Mouse (Mus musculus): ENCODE measurements at regions not wholly inside any gene's neighbourhood (a gene's known extent, or its start where the extent isn't known, plus 50 kb on each side); places are given as distances from the start of the nearest gene placed in this dataset.
A peak's percentile ranks its signal among the peaks of the same experiment; 100 is the strongest.

GRCm38 (mm10) chr2:128217784-128218467 is 92.1 kb downstream of the Bcl2l11 start:
- DNase-seq (ENCODE audit: low spot score) = peak; percentile 31

- DNase-seq (ENCODE audit: low spot score) = no peak
Measured at GRCm38 (mm10) chr2:128218961-128219360, 93.1 kb downstream of the Bcl2l11 start.

- no peak for DNase-seq (ENCODE audit: low spot score)
Measured at GRCm38 (mm10) chr2:128221055-128221454, 95.2 kb downstream of the Bcl2l11 start.

GRCm38 (mm10) chr2:128221657-128222056 is 95.8 kb downstream of the Bcl2l11 start:
- no peak for DNase-seq (ENCODE audit: low spot score)

- no peak for DNase-seq (ENCODE audit: low spot score)
Measured at GRCm38 (mm10) chr2:128226465-128227047, 100.7 kb downstream of the Bcl2l11 start.

- DNase-seq (ENCODE audit: low spot score) = no peak
Measured at GRCm38 (mm10) chr2:128229730-128230129, 103.9 kb downstream of the Bcl2l11 start.

- DNase-seq (ENCODE audit: low spot score) = no peak
Measured at GRCm38 (mm10) chr2:128230921-128231320, 105.1 kb downstream of the Bcl2l11 start.

- DNase-seq (ENCODE audit: low spot score) = no peak
Measured at GRCm38 (mm10) chr2:128231338-128231737, 105.5 kb downstream of the Bcl2l11 start.

GRCm38 (mm10) chr2:128232027-128232426 is 106.2 kb downstream of the Bcl2l11 start:
- no peak for DNase-seq (ENCODE audit: low spot score)

GRCm38 (mm10) chr2:128235127-128235526 is 109.3 kb downstream of the Bcl2l11 start:
- no peak for DNase-seq (ENCODE audit: low spot score)

- no peak for DNase-seq (ENCODE audit: low spot score)
Measured at GRCm38 (mm10) chr2:128239451-128239850, 113.6 kb downstream of the Bcl2l11 start.

GRCm38 (mm10) chr2:128240054-128240453 is 114.2 kb downstream of the Bcl2l11 start:
- DNase-seq (ENCODE audit: low spot score) = peak; percentile 10

- peak; percentile 93 for DNase-seq (ENCODE audit: low spot score)
Measured at GRCm38 (mm10) chr2:128240536-128241279, 114.9 kb downstream of the Bcl2l11 start.

GRCm38 (mm10) chr2:128241280-128241665 is 115.4 kb downstream of the Bcl2l11 start:
- DNase-seq (ENCODE audit: low spot score) = no peak

- peak; percentile 47 for DNase-seq (ENCODE audit: low spot score)
Measured at GRCm38 (mm10) chr2:128245544-128245943, 119.7 kb downstream of the Bcl2l11 start.

- DNase-seq (ENCODE audit: low spot score) = no peak
Measured at GRCm38 (mm10) chr2:128247967-128248366, 122.1 kb downstream of the Bcl2l11 start.

GRCm38 (mm10) chr2:128249188-128249587 is 123.3 kb downstream of the Bcl2l11 start:
- DNase-seq (ENCODE audit: low spot score) = no peak

GRCm38 (mm10) chr2:128249607-128250006 is 123.8 kb downstream of the Bcl2l11 start:
- no peak for DNase-seq (ENCODE audit: low spot score)

- no peak for DNase-seq (ENCODE audit: low spot score)
Measured at GRCm38 (mm10) chr2:128250841-128251240, 125.0 kb downstream of the Bcl2l11 start.

- DNase-seq (ENCODE audit: low spot score) = no peak
Measured at GRCm38 (mm10) chr2:128256651-128257050, 130.8 kb downstream of the Bcl2l11 start.

- DNase-seq (ENCODE audit: low spot score) = no peak
Measured at GRCm38 (mm10) chr2:128257262-128257661, 131.4 kb downstream of the Bcl2l11 start.

GRCm38 (mm10) chr2:128263880-128264279 is 138.0 kb downstream of the Bcl2l11 start:
- DNase-seq (ENCODE audit: low spot score) = no peak
